Mouse (Mus musculus): ENCODE results near the gene Csf3r.
"Not testable (repeated sequence)": the region's sequence is repeated elsewhere in the genome, so short reads cannot be mapped to it uniquely, and the experiment has no call there.

Csf3r gene

GRCm38 (mm10) chr4:126024303-126024900 lies at the start of gene Csf3r:
Gene Csf3r, plus strand, starts transcription at chr4:126024550.
- DNase-seq (ENCODE audit: low spot score), result no peak

GRCm38 (mm10) chr4:125977768-125978167 lies 46.6 kb upstream of the Csf3r start:
- no peak for DNase-seq (ENCODE audit: low spot score)

GRCm38 (mm10) chr4:125983279-125983678 lies 41.1 kb upstream of the Csf3r start:
- no peak for DNase-seq (ENCODE audit: low spot score)

GRCm38 (mm10) chr4:125985703-125986102 lies 38.6 kb upstream of the Csf3r start:
- not testable (repeated sequence) for DNase-seq (ENCODE audit: low spot score)

GRCm38 (mm10) chr4:125987071-125987470 lies 37.3 kb upstream of the Csf3r start:
- no peak for DNase-seq (ENCODE audit: low spot score)

GRCm38 (mm10) chr4:125989061-125989460 lies 35.3 kb upstream of the Csf3r start:
- no peak for DNase-seq (ENCODE audit: low spot score)

GRCm38 (mm10) chr4:125990143-125990542 lies 34.2 kb upstream of the Csf3r start:
- DNase-seq (ENCODE audit: low spot score), result peak; percentile 44

GRCm38 (mm10) chr4:125992206-125992605 lies 32.1 kb upstream of the Csf3r start:
- DNase-seq (ENCODE audit: low spot score), result no peak

GRCm38 (mm10) chr4:125992906-125993305 lies 31.4 kb upstream of the Csf3r start:
- DNase-seq (ENCODE audit: low spot score), result no peak

GRCm38 (mm10) chr4:125996576-125996975 lies 27.8 kb upstream of the Csf3r start:
- DNase-seq (ENCODE audit: low spot score), result no peak

GRCm38 (mm10) chr4:125997826-125998225 lies 26.5 kb upstream of the Csf3r start:
- no peak for DNase-seq (ENCODE audit: low spot score)

GRCm38 (mm10) chr4:126001311-126002199 lies 22.8 kb upstream of the Csf3r start:
- DNase-seq (ENCODE audit: low spot score), result no peak

- no peak for DNase-seq (ENCODE audit: low spot score)
These were observed 6.5 kb upstream of the Csf3r start for GRCm38 (mm10) chr4:126017676-126018332.

- DNase-seq (ENCODE audit: low spot score), result no peak
These were observed 5.3 kb upstream of the Csf3r start for GRCm38 (mm10) chr4:126018966-126019538.

GRCm38 (mm10) chr4:126025801-126026200 lies 1.5 kb downstream of the Csf3r start:
- DNase-seq (ENCODE audit: low spot score), result no peak

- DNase-seq (ENCODE audit: low spot score), result no peak
These were observed 3.6 kb downstream of the Csf3r start for GRCm38 (mm10) chr4:126027980-126028379.

- DNase-seq (ENCODE audit: low spot score), result no peak
These were observed 4.7 kb downstream of the Csf3r start for GRCm38 (mm10) chr4:126029042-126029441.

GRCm38 (mm10) chr4:126030705-126031104 lies 6.4 kb downstream of the Csf3r start:
- no peak for DNase-seq (ENCODE audit: low spot score)

GRCm38 (mm10) chr4:126035413-126035812 lies 11.1 kb downstream of the Csf3r start:
- no peak for DNase-seq (ENCODE audit: low spot score)

- DNase-seq (ENCODE audit: low spot score), result no peak
These were observed 22.7 kb downstream of the Csf3r start, which contains the start of gene Mrps15 for GRCm38 (mm10) chr4:126046851-126047585. Gene Mrps15, plus strand, starts transcription at chr4:126046925.

GRCm38 (mm10) chr4:126051617-126052016 lies 27.3 kb downstream of the Csf3r start:
- peak; percentile 70 for DNase-seq (ENCODE audit: low spot score)

Measured in layer of hippocampus, adult 9-10 months (tissue).